Mouse (Mus musculus) cortical plate, adult 2 months (tissue): Measurements from ENCODE around the gene Ric8b.

Experiments
- CTCF ChIP-seq: fragments of 200-500 bp; IDR thresholded peaks from 2 replicates; pipeline ENCODE4 v1.5.1; 2011; ENCODE audit warnings: mild to moderate bottlenecking, control low read depth, low read length; ENCODE audit not compliant: insufficient read depth; ENCODE audit errors: extremely low read depth
- POLR2A ChIP-seq: fragments of 200-500 bp; IDR thresholded peaks from 2 replicates; pipeline ENCODE4 v1.6.1; 2011; ENCODE audit warnings: mild to moderate bottlenecking, low read length, control low read depth; ENCODE audit not compliant: insufficient read depth; ENCODE audit errors: extremely low read depth

GRCm38 (mm10) chr10:84940356-84940755 is 22.9 kb downstream of the Ric8b start:
- no peak for TF ChIP-seq CTCF
- no peak for TF ChIP-seq POLR2A
